Mouse (Mus musculus) intestine, embryonic 15.5 days (tissue): ENCODE data around the gene Zfp655. TPM values are rescaled to one million over a fixed set of nuclear protein-coding genes. Genes with fewer than 3 reads are reported as not detected.

Source experiments
- polyA plus RNA-seq: library from polyadenylated mRNA; unstranded; fragments of >200 nt; fragmentation: Nextera tagmentation; extraction: Ambion mirVana; gene quantifications from 2 replicates; pipeline ENCODE4 v1.2.1, GENCODE M21; 2015

Zfp655 gene
- polyA plus RNA-seq, 1 experiment from 2014 or later = 38.6 TPM

Other genes with a start within 250 kb of the Zfp655 start
- not detected in 2 replicates for gene Gm4871, start 199.0 kb upstream of the Zfp655 start, polyA plus RNA-seq
- gene 1700018F24Rik, start 188.7 kb upstream of the Zfp655 start, polyA plus RNA-seq = not detected in 2 replicates
- gene Arpc1a, start 147.9 kb upstream of the Zfp655 start, polyA plus RNA-seq = 130 and 134 TPM in 2 replicates
- 0.21 and 0.38 TPM in 2 replicates for gene Kpna7, start 147.7 kb upstream of the Zfp655 start, polyA plus RNA-seq
- gene Arpc1b, start 117.5 kb upstream of the Zfp655 start, polyA plus RNA-seq = 554 and 591 TPM in 2 replicates
- 77.0 and 87.1 TPM in 2 replicates for gene Pdap1, start 91.5 kb upstream of the Zfp655 start, polyA plus RNA-seq
- gene Bud31, start 91.4 kb upstream of the Zfp655 start, polyA plus RNA-seq = 176 and 185 TPM in 2 replicates
- gene Ptcd1, start 64.6 kb upstream of the Zfp655 start, polyA plus RNA-seq = 13.6 and 14.2 TPM in 2 replicates
- gene Cpsf4, start 64.5 kb upstream of the Zfp655 start, polyA plus RNA-seq = 43.1 and 47.1 TPM in 2 replicates
- gene Atp5j2, start 39.7 kb upstream of the Zfp655 start, polyA plus RNA-seq = 899 and 947 TPM in 2 replicates
- 7.8 and 9.5 TPM in 2 replicates for gene Zkscan14, start 29.8 kb upstream of the Zfp655 start, polyA plus RNA-seq
- gene Zkscan5, start 27.2 kb upstream of the Zfp655 start, polyA plus RNA-seq = 9.7 and 10.3 TPM in 2 replicates
- gene Zscan25, start 48.8 kb downstream of the Zfp655 start, polyA plus RNA-seq = 0.36 and 0.49 TPM in 2 replicates
- not detected in 2 replicates for gene Cyp3a57, start 113.6 kb downstream of the Zfp655 start, polyA plus RNA-seq
- gene Cyp3a16, start 238.0 kb downstream of the Zfp655 start, polyA plus RNA-seq = 0.09 TPM in 1 of 2 replicates, not detected in the other